9 mouse cellular contexts compared by ENCODE assay signal in the genomic region with DNA sequence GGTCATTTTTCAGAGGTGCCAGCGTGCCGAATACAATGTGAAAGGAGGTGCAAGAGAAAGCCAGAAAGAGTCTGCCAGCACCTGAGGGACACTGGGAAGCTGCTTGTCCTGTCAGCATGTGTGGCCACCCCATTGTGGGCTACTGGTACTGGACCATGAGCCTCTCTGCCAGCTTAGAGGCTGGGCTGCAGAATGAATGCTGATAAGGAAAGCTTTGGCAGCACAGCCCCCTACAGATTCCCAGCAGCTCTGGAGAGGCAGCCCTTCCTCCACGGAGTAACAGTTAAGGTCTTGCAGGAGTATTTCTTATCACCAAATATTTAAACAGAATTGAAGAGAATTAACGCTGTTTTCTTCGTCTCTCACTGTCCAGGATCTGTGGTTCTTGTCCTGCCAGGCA.
DNase-seq lines count a peak whose midpoint lies in the region; ATAC-seq and TF ChIP-seq lines count a peak whose summit lies in the region.
"Had no signal": no experiment of that assay in that cellular context is flagged by ENCODE, and none has a peak within 500 bp of the region (broad histone marks: within the 10 kb centered on the region; RNA-seq: fewer than 3 reads in every experiment).

No protein-coding gene starts in this region.

- peak overlapping the region; percentile 30 for H3K4me2 ChIP-seq in lung, embryonic 15.5 days
- H3K4me2 ChIP-seq in hindbrain, embryonic 16.5 days (ENCODE audit: low read length), result no peak overlapping the region
- H3K4me2 ChIP-seq in midbrain, postnatal 0 days (ENCODE audit: low read depth, low read length, poor library complexity, severe bottlenecking), result no peak overlapping the region

- no peak overlapping the region for H3K4me3 ChIP-seq in lung, embryonic 15.5 days
- no peak overlapping the region for H3K4me3 ChIP-seq in hindbrain, embryonic 16.5 days (ENCODE audit: low read length)
- H3K4me3 ChIP-seq in midbrain, postnatal 0 days (ENCODE audit: low read depth, low read length), result no peak overlapping the region
- H3K4me3 ChIP-seq in cerebellum, adult 2 months (replicated peaks; ENCODE audit: insufficient read depth, low read depth, low read length), result no peak overlapping the region

- DNase-seq in cerebellum, postnatal 14 days, result peak; percentile 24 to 32
- no peak for DNase-seq in cerebellum, postnatal 36 days
- no peak for DNase-seq in lung, postnatal 36 days
- peak; percentile 68 for DNase-seq in midbrain, postnatal 0 days (ENCODE audit: low spot score)
- no peak for DNase-seq in T-cell, adult 2 months (ENCODE audit: low spot score)
- no peak for DNase-seq in cerebellum, adult 2 months
- DNase-seq: kidney, postnatal 25 days had no signal

- H3K36me3 ChIP-seq in lung, embryonic 15.5 days, result no peaks in the 10 kb centered on the region
- no peaks in the 10 kb centered on the region for H3K36me3 ChIP-seq in hindbrain, embryonic 16.5 days (ENCODE audit: control insufficient read depth, insufficient read depth, low read length)
- no peaks in the 10 kb centered on the region for H3K36me3 ChIP-seq in midbrain, postnatal 0 days (ENCODE audit: insufficient read depth, low read length)

- no peaks in the 10 kb centered on the region for H3K27me3 ChIP-seq in lung, embryonic 15.5 days
- no peaks in the 10 kb centered on the region for H3K27me3 ChIP-seq in hindbrain, embryonic 16.5 days (replicated peaks; ENCODE audit: control insufficient read depth, insufficient read depth, low read length)
- H3K27me3 ChIP-seq in midbrain, postnatal 0 days (ENCODE audit: insufficient read depth, low read length), result no peaks in the 10 kb centered on the region
- no peaks in the 10 kb centered on the region for H3K27me3 ChIP-seq in cerebellum, adult 2 months (ENCODE audit: control insufficient read depth, insufficient read depth, low read length)

- no peak for ATAC-seq in lung, embryonic 15.5 days (ENCODE audit: borderline replicate concordance, extremely low read depth, low FRiP score, low TSS enrichment)
- ATAC-seq in hindbrain, embryonic 16.5 days, result peak; percentile 61
- peak; percentile 54 for ATAC-seq in midbrain, postnatal 0 days (ENCODE audit: low FRiP score)

- TF ChIP-seq POLR2A in cerebellum, adult 2 months (IDR thresholded peaks at IDR 0.05; ENCODE audit: borderline replicate concordance, insufficient read depth, low read length), result no peak

- WGBS in lung, embryonic 15.5 days, result 19% methylated on average over 5 of the region's 5 CpGs
- WGBS in hindbrain, embryonic 16.5 days, result 46% methylated on average over 5 of the region's 5 CpGs
- 38% methylated on average over 5 of the region's 5 CpGs for WGBS in midbrain, postnatal 0 days
- WGBS in cerebellum, adult 2 months, result 43% methylated on average over 5 of the region's 5 CpGs

- no peaks in the 10 kb centered on the region for H3K9me3 ChIP-seq in lung, embryonic 15.5 days
- no peaks in the 10 kb centered on the region for H3K9me3 ChIP-seq in hindbrain, embryonic 16.5 days (ENCODE audit: control insufficient read depth, low read length)
- H3K9me3 ChIP-seq in midbrain, postnatal 0 days (ENCODE audit: low read length), result no peaks in the 10 kb centered on the region

- peak overlapping the region; percentile 26; the same call in 1 of the 2 replicates for H3K27ac ChIP-seq in lung, embryonic 15.5 days
- H3K27ac ChIP-seq in hindbrain, embryonic 16.5 days (ENCODE audit: low read depth, low read length), result peak overlapping the region; percentile 7; the same call in 1 of the 2 replicates
- 0 out of 2 replicates have a peak overlapping the region, but pooled peaks have one; percentile 12 for H3K27ac ChIP-seq in midbrain, postnatal 0 days (ENCODE audit: low read depth, low read length)
- H3K27ac ChIP-seq in cerebellum, adult 2 months (ENCODE audit: insufficient read depth, low read length), result no peak overlapping the region

- no peak for TF ChIP-seq CTCF in midbrain, postnatal 0 days (IDR thresholded peaks at IDR 0.05)
- TF ChIP-seq CTCF in cerebellum, adult 2 months (IDR thresholded peaks at IDR 0.05; ENCODE audit: borderline replicate concordance, insufficient read depth, low read depth, low read length), result no peak

- no peak overlapping the region for H3K9ac ChIP-seq in lung, embryonic 15.5 days
- no peak overlapping the region for H3K9ac ChIP-seq in hindbrain, embryonic 16.5 days (ENCODE audit: low read depth, low read length)
- H3K9ac ChIP-seq in midbrain, postnatal 0 days (replicated peaks; ENCODE audit: low read length, poor library complexity, severe bottlenecking), result no peak overlapping the region

- H3K4me1 ChIP-seq in lung, embryonic 15.5 days, result peaks cover 31% of the 10 kb centered on the region
- H3K4me1 ChIP-seq in hindbrain, embryonic 16.5 days (ENCODE audit: control insufficient read depth, insufficient read depth, low read depth, low read length), result peaks cover 21% of the 10 kb centered on the region
- peaks cover 11% of the 10 kb centered on the region; the same call in 1 of the 2 replicates for H3K4me1 ChIP-seq in midbrain, postnatal 0 days (ENCODE audit: insufficient read depth, low read length)
- peaks cover 15% of the 10 kb centered on the region for H3K4me1 ChIP-seq in cerebellum, adult 2 months (ENCODE audit: control insufficient read depth, insufficient read depth, low read length)

Comparison
In these comparisons a context has a peak if more than half of its experiments do, and no peak if none do; other contexts are left out.
1. DNase-seq: peak in cerebellum, postnatal 14 days (2 of 2) and midbrain, postnatal 0 days (single experiment); none in cerebellum, postnatal 36 days (0 of 2), lung, postnatal 36 days (single experiment), T-cell, adult 2 months (single experiment) and cerebellum, adult 2 months (0 of 2).